Mouse (Mus musculus) limb, embryonic 14.5 days (tissue): ENCODE measurements at regions not wholly inside any gene's neighbourhood (a gene's known extent, or its start where the extent isn't known, plus 50 kb on each side); places are given as distances from the start of the nearest gene placed in this dataset.
"Not testable (repeated sequence)": the region's sequence is repeated elsewhere in the genome, so short reads cannot be mapped to it uniquely, and the experiment has no call there.

Experiments
- ATAC-seq: fragments of 200-750 bp; cut with Nextera tagmentation; 2 replicates; pipeline ENCODE4 v1.8.0; 2017; ENCODE audit warnings: low read depth, moderate number of reproducible peaks, moderate TSS enrichment; ENCODE audit not compliant: low FRiP score
- DNase-seq: peaks from one replicate; pipeline ENCODE4 v3.0.0-alpha.2; 2015; ENCODE audit warnings: low spot score
- H3K27ac ChIP-seq: fragments of 300-500 bp; sonication (generic); replicated peaks from 2 replicates; pipeline ENCODE4 v1.5.1; 2014; ENCODE audit warnings: low read depth, mild to moderate bottlenecking, low read length, moderate library complexity, mixed read lengths
- H3K27me3 ChIP-seq: fragments of 300-500 bp; sonication (generic); 2 replicates; pipeline ENCODE4 v1.6.1; 2014; ENCODE audit warnings: low read length, mixed read lengths; ENCODE audit not compliant: control insufficient read depth, insufficient read depth
- H3K36me3 ChIP-seq: fragments of 300-500 bp; sonication (generic); 2 replicates; pipeline ENCODE4 v1.6.1; 2014; ENCODE audit warnings: mild to moderate bottlenecking, low read length, moderate library complexity, mixed read lengths; ENCODE audit not compliant: control insufficient read depth, insufficient read depth
- H3K4me1 ChIP-seq: fragments of 300-500 bp; sonication (generic); 2 replicates; pipeline ENCODE4 v1.6.1; 2014; ENCODE audit warnings: antibody characterized with exemption, low read length, mixed read lengths; ENCODE audit not compliant: control insufficient read depth, insufficient read depth
- H3K4me2 ChIP-seq: fragments of 300-500 bp; sonication (generic); replicated peaks from 2 replicates; pipeline ENCODE4 v1.6.1; 2014; ENCODE audit warnings: low read depth, mild to moderate bottlenecking, low read length, moderate library complexity; ENCODE audit not compliant: severe bottlenecking
- H3K4me3 ChIP-seq: fragments of 300-500 bp; sonication (generic); replicated peaks from 2 replicates; pipeline ENCODE4 v1.5.1; 2014; ENCODE audit warnings: low read length
- H3K9ac ChIP-seq: fragments of 300-500 bp; sonication (generic); 2 replicates; pipeline ENCODE4 v1.6.1; 2014; ENCODE audit warnings: mild to moderate bottlenecking, low read depth, low read length, moderate library complexity; ENCODE audit not compliant: severe bottlenecking
- H3K9me3 ChIP-seq: fragments of 300-500 bp; sonication (generic); 2 replicates; pipeline ENCODE4 v1.6.1; 2016; ENCODE audit warnings: low read length; ENCODE audit not compliant: control insufficient read depth
- POLR2A ChIP-seq: fragments of 200-500 bp; IDR thresholded peaks from 2 replicates; pipeline ENCODE4 v1.8.0; 2012; ENCODE audit warnings: inconsistent platforms, mild to moderate bottlenecking, moderate library complexity, borderline replicate concordance; ENCODE audit not compliant: insufficient read depth, insufficient read length; ENCODE audit errors: extremely low read depth
- WGBS: fragments of 180-500 bp; shearing (Covaris S2); extraction: QIAGEN DNeasy Blood & Tissue Kit; methylation state at CpG from one replicate; pipeline ENCODE4 v1.1.7; 2014; 5-methylcytosine and 5-hydroxymethylcytosine counted together

GRCm38 (mm10) chr5:97737339-97737738 lies 280.5 kb upstream of the Gk2 start:
- WGBS: 93% methylated on average over 2 of the region's 2 CpGs
- Histone ChIP-seq H3K36me3 (no peaks in the 10 kb centered on the region), H3K9ac (no peak overlapping the region), H3K4me2 (no peak overlapping the region), H3K4me3 (no peak overlapping the region), H3K4me1 (no peaks in the 10 kb centered on the region), H3K27ac (no peak overlapping the region), H3K27me3 (no peaks in the 10 kb centered on the region), H3K9me3 (no peaks in the 10 kb centered on the region)
- ATAC-seq (no peak), DNase-seq (no peak)
- TF ChIP-seq POLR2A: no peak

- no peak overlapping the region for H3K27ac ChIP-seq
- TF ChIP-seq POLR2A: no peak
- DNase-seq: no peak
- no peaks in the 10 kb centered on the region for H3K27me3 ChIP-seq
- 37% methylated on average over 4 of the region's 4 CpGs for WGBS
- no peaks in the 10 kb centered on the region for H3K36me3 ChIP-seq
- no peak overlapping the region for H3K9ac ChIP-seq
- no peaks in the 10 kb centered on the region for H3K9me3 ChIP-seq
- ATAC-seq: no peak
- H3K4me1 ChIP-seq: no peaks in the 10 kb centered on the region
- H3K4me3 ChIP-seq: no peak overlapping the region
- no peak overlapping the region for H3K4me2 ChIP-seq
Measured at GRCm38 (mm10) chr5:97730920-97731319, 274.1 kb upstream of the Gk2 start.

GRCm38 (mm10) chr5:97719364-97719763 lies 262.5 kb upstream of the Gk2 start:
- not testable (repeated sequence) for H3K4me1 ChIP-seq, H3K4me3 ChIP-seq, H3K4me2 ChIP-seq, H3K9ac ChIP-seq, H3K36me3 ChIP-seq, ATAC-seq, H3K27me3 ChIP-seq, H3K9me3 ChIP-seq, H3K27ac ChIP-seq, DNase-seq
- WGBS: 41% methylated on average over 4 of the region's 4 CpGs

- Histone ChIP-seq H3K27ac (no peak overlapping the region), H3K4me2 (no peak overlapping the region), H3K4me1 (no peaks in the 10 kb centered on the region), H3K9ac (no peak overlapping the region), H3K36me3 (no peaks in the 10 kb centered on the region), H3K9me3 (no peaks in the 10 kb centered on the region), H3K27me3 (no peaks in the 10 kb centered on the region), H3K4me3 (no peak overlapping the region)
- ATAC-seq (no peak), DNase-seq (no peak)
- TF ChIP-seq POLR2A: no peak
- 75% methylated on average over 3 of the region's 3 CpGs for WGBS
Measured at GRCm38 (mm10) chr5:97705270-97705669, 248.4 kb upstream of the Gk2 start.

- Histone ChIP-seq H3K27me3 (no peaks in the 10 kb centered on the region), H3K4me3 (no peak overlapping the region), H3K36me3 (no peaks in the 10 kb centered on the region), H3K9ac (no peak overlapping the region), H3K4me2 (no peak overlapping the region), H3K27ac (no peak overlapping the region), H3K9me3 (no peaks in the 10 kb centered on the region), H3K4me1 (no peaks in the 10 kb centered on the region)
- TF ChIP-seq POLR2A: no peak
- WGBS: 66% methylated on average over 3 of the region's 3 CpGs
- DNase-seq (no peak), ATAC-seq (no peak)
Measured at GRCm38 (mm10) chr5:97700507-97700906, 243.7 kb upstream of the Gk2 start.

GRCm38 (mm10) chr5:97697581-97698134 lies 240.8 kb upstream of the Gk2 start:
- DNase-seq (peak; percentile 6), ATAC-seq (no peak)
- Histone ChIP-seq H3K27me3 (no peaks in the 10 kb centered on the region), H3K4me2 (no peak overlapping the region), H3K4me3 (no peak overlapping the region), H3K4me1 (no peaks in the 10 kb centered on the region), H3K36me3 (no peaks in the 10 kb centered on the region), H3K9me3 (no peaks in the 10 kb centered on the region), H3K9ac (no peak overlapping the region), H3K27ac (no peak overlapping the region)
- 61% methylated on average over 8 of the region's 8 CpGs for WGBS
- no peak for TF ChIP-seq POLR2A
